Mouse (Mus musculus) embryonic facial prominence, embryonic 12.5 days (tissue): ENCODE data around the gene Gm11146. TPM values are rescaled to one million over a fixed set of nuclear protein-coding genes. Genes with fewer than 3 reads are reported as not detected.
A peak's percentile ranks its signal among the peaks of the same experiment; 100 is the strongest.

Source experiments
- ATAC-seq: fragments of 200-750 bp; cut with Nextera tagmentation; 2 replicates; pipeline ENCODE4 v1.8.0; 2017; ENCODE audit not compliant: insufficient number of reproducible peaks, insufficient read depth, low FRiP score, low TSS enrichment
- H3K27ac ChIP-seq: fragments of 300-500 bp; sonication (generic); 2 replicates; pipeline ENCODE4 v1.5.1; 2016; ENCODE audit warnings: mild to moderate bottlenecking
- H3K27me3 ChIP-seq: fragments of 300-500 bp; sonication (generic); 2 replicates; pipeline ENCODE4 v1.6.1; 2016; ENCODE audit warnings: mild to moderate bottlenecking, moderate library complexity
- H3K36me3 ChIP-seq: fragments of 300-500 bp; sonication (generic); 2 replicates; pipeline ENCODE4 v1.6.1; 2016; ENCODE audit warnings: mild to moderate bottlenecking
- H3K4me1 ChIP-seq: fragments of 300-500 bp; sonication (generic); 2 replicates; pipeline ENCODE4 v1.6.1; 2016
- H3K4me2 ChIP-seq: fragments of 300-500 bp; sonication (generic); replicated peaks from 2 replicates; pipeline ENCODE4 v1.6.1; 2016; ENCODE audit warnings: mild to moderate bottlenecking, moderate library complexity
- H3K4me3 ChIP-seq: fragments of 300-500 bp; sonication (generic); 2 replicates; pipeline ENCODE4 v1.5.1; 2016; ENCODE audit warnings: mild to moderate bottlenecking
- H3K9ac ChIP-seq: fragments of 300-500 bp; sonication (generic); 2 replicates; pipeline ENCODE4 v1.6.1; 2016; ENCODE audit warnings: mild to moderate bottlenecking, moderate library complexity
- H3K9me3 ChIP-seq: fragments of 300-500 bp; sonication (generic); 2 replicates; pipeline ENCODE4 v1.6.1; 2016; ENCODE audit warnings: mild to moderate bottlenecking, moderate library complexity
- WGBS: fragments of 180-500 bp; shearing (Covaris S2); methylation state at CpG from one replicate; pipeline ENCODE4 v1.1.7; 2016; 5-methylcytosine and 5-hydroxymethylcytosine counted together
- polyA plus RNA-seq: library from polyadenylated mRNA; unstranded; fragments of >200 nt; fragmentation: Nextera tagmentation; extraction: Ambion mirVana; gene quantifications from 2 replicates; pipeline ENCODE4 v1.2.1, GENCODE M21; 2016

The Gm11146 gene
- polyA plus RNA-seq, 1 experiment from 2014 or later = not detected

DNA sequence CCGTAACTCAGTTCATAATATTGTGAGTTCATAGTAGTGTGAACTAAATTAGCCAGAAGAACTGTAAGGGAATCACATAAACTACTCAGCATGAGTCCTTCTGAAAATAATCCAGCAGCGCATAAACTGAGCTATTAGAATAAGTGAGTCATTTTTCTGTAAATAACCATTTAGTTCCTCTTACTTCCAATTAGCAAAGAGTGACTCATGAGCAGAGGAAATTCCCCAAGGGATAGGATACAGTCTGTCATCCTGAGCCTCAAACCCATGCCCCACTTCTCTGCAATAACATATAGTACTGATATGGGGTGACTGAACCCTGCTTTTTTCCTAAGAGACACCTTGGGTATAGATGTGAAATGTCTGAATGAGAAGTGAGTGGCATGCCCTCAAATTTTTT lies 687 bp upstream of the Gm11146 start:
- Histone ChIP-seq H3K9ac (no peak overlapping the region), H3K27ac (no peak overlapping the region), H3K4me2 (no peak overlapping the region), H3K4me1 (no peaks in the 10 kb centered on the region), H3K4me3 (no peak overlapping the region), H3K27me3 (no peaks in the 10 kb centered on the region), H3K36me3 (0 out of 2 replicates have a peak, but pooled peaks cover 3% of the 10 kb centered on the region), H3K9me3 (no peaks in the 10 kb centered on the region)
- ATAC-seq = no peak
- 88% methylated on average over 2 of the region's 2 CpGs for WGBS

DNA sequence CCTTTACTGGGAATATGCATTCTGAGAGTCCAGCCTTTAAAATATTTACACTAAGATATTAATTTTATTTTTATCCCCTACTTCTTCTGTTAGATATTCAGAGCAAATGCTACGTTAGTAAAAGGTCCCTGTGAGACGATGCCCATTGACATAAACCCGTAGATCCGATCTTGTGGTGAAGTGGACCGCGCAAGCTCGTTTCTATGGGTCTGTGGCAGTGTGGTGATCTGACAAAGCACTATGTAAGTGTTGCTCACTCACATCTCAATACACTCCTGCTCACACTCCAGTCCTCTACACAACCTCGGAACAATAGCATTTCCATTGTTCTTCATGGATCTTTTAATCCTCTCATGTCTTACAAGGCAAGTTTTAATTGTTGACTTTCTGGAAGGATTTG lies 3.1 kb downstream of the Gm11146 start:
- no peaks in the 10 kb centered on the region for H3K27me3 ChIP-seq
- H3K9ac ChIP-seq = no peak overlapping the region
- H3K4me1 ChIP-seq = peaks cover 4% of the 10 kb centered on the region; the same call in 1 of the 2 replicates
- no peaks in the 10 kb centered on the region for H3K9me3 ChIP-seq
- 91% methylated on average over 8 of the region's 8 CpGs for WGBS
- H3K27ac ChIP-seq = no peak overlapping the region
- 0 out of 2 replicates have a peak, but pooled peaks cover 3% of the 10 kb centered on the region for H3K36me3 ChIP-seq
- H3K4me2 ChIP-seq = no peak overlapping the region
- H3K4me3 ChIP-seq = no peak overlapping the region
- ATAC-seq = no peak

DNA sequence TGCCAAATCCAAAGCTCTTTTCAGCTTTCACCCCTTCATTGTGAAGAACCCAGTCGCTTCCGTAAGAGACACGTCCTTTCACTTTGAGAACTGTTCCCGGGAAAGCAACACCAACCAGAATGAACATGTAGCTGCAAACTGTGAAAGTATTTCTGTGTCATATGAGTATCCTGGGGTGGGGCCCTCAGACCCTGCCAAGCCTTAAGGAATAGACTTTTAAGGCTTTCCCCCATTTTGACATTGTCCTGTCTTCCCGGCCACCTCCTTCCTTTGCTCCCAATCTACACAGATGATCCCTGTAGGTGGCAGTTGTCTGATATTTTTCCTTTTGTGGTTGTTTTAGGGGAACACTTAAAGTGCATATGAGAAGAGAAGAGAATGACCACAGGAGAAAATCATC lies 5.3 kb downstream of the Gm11146 start:
- no peaks in the 10 kb centered on the region for H3K9me3 ChIP-seq
- 0 out of 2 replicates have a peak, but pooled peaks cover 3% of the 10 kb centered on the region for H3K36me3 ChIP-seq
- H3K9ac ChIP-seq = no peak overlapping the region
- no peak overlapping the region for H3K27ac ChIP-seq
- ATAC-seq = no peak
- no peak overlapping the region for H3K4me3 ChIP-seq
- 89% methylated on average over 5 of the region's 5 CpGs for WGBS
- H3K4me2 ChIP-seq = no peak overlapping the region
- peaks cover 14% of the 10 kb centered on the region; the same call in 1 of the 2 replicates for H3K4me1 ChIP-seq
- no peaks in the 10 kb centered on the region for H3K27me3 ChIP-seq

DNA sequence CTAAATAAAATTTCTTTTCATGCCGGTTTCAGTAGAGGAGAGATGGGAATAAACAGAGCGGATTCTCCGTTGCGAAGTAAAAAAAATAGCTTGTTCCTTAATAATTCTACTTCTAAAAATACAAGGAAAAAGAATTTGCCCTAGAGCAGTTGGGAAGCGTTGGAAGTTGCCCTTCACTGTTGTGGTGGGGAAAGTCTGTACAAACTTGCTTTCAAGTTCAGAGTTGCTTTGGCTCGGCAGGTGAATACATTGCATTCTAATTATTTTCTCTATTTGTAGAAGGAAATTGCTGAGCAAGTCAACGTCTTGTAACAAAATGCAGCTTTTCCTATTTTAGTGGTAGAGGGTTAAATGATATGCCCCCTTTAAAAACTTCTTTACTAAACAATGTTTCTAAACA lies 6.2 kb downstream of the Gm11146 start:
- H3K36me3 ChIP-seq = 0 out of 2 replicates have a peak, but pooled peaks cover 3% of the 10 kb centered on the region
- no peak overlapping the region for H3K4me3 ChIP-seq
- no peaks in the 10 kb centered on the region for H3K9me3 ChIP-seq
- peaks cover 14% of the 10 kb centered on the region; the same call in 1 of the 2 replicates for H3K4me1 ChIP-seq
- ATAC-seq = no peak
- H3K27me3 ChIP-seq = no peaks in the 10 kb centered on the region
- H3K4me2 ChIP-seq = no peak overlapping the region
- WGBS = 65% methylated on average over 7 of the region's 7 CpGs
- H3K9ac ChIP-seq = no peak overlapping the region
- H3K27ac ChIP-seq = no peak overlapping the region

DNA sequence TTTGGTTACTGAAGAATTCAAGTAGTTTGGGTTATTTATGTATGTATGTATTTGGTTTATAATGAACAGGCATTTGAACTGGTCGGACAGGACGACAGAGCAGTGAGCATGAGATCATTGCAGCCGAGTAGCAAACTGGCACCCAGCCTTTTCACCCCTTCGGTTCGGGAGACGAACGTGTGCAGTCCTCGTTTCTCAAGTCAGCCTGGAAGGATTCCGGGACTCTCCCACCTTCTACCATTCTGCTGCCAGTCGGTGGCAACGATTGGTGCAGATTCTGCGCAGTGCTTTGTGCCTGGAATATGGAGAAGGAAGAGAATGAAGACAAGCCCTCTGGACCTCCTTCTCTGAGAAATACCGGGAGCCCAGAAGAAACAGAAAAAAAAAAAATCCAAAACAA lies 7.3 kb downstream of the Gm11146 start:
- H3K4me2 ChIP-seq = no peak overlapping the region
- H3K4me3 ChIP-seq = no peak overlapping the region
- WGBS = 81% methylated on average over 13 of the region's 13 CpGs
- H3K9ac ChIP-seq = no peak overlapping the region
- no peaks in the 10 kb centered on the region for H3K9me3 ChIP-seq
- no peak overlapping the region for H3K27ac ChIP-seq
- H3K36me3 ChIP-seq = 0 out of 2 replicates have a peak, but pooled peaks cover 3% of the 10 kb centered on the region
- H3K4me1 ChIP-seq = peaks cover 14% of the 10 kb centered on the region; the same call in 1 of the 2 replicates
- no peaks in the 10 kb centered on the region for H3K27me3 ChIP-seq
- no peak for ATAC-seq

DNA sequence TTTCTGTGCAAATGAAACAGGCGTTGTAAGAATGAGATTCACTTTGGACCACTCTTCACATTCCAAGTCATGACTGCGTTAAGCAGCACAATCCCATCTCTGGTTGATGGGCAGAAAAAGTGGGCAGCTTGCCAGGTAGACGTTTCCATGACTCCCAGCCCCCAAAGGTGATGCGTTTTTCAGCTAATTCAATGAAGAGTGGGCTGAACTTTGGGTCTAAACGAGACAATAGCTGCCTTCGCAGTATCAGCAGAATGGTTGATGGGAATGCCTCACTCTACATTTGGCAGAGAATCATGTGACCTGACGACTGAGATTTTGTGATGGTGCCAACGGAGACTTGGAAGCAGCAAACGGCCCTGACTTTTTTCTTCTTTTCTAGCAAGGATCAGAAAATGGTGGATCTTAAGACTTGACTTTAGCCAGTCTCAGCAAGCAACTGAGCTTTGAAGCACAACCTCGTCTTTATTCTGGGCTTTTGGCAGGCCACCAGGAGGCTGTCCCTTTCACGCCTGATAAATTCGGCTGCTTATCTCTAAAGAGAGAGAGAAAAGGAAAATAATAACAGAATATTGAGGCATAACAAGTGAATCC lies 8.0 kb downstream of the Gm11146 start:
- Histone ChIP-seq H3K9ac (no peak overlapping the region), H3K4me3 (no peak overlapping the region), H3K9me3 (no peaks in the 10 kb centered on the region), H3K4me1 (peaks cover 14% of the 10 kb centered on the region; the same call in 1 of the 2 replicates), H3K27me3 (no peaks in the 10 kb centered on the region), H3K27ac (0 out of 2 replicates have a peak overlapping the region, but pooled peaks have one; percentile 41), H3K36me3 (0 out of 2 replicates have a peak, but pooled peaks cover 2% of the 10 kb centered on the region), H3K4me2 (no peak overlapping the region)
- ATAC-seq = no peak
- WGBS = 54% methylated on average over 12 of the region's 12 CpGs

DNA sequence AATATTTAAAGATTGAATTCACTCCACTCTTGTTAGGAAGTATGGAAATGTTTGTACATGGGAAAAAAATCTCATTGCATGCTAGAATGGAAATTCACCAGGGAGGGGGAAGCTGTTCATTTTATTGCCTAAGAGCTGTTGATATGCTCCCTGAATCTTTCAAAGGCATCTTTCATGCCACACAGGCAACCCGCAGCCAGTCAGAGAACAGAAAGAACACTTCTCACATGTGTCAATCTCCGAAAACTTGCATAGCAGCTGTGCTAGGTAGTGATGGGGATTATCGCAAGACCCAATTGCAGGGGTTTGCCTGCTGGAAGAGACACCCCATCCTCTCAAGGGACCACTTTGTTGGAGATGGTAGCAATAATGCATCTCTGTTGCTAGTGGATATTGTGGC lies 8.9 kb downstream of the Gm11146 start:
- peaks cover 14% of the 10 kb centered on the region; the same call in 1 of the 2 replicates for H3K4me1 ChIP-seq
- no peak for ATAC-seq
- no peak overlapping the region for H3K4me3 ChIP-seq
- no peaks in the 10 kb centered on the region for H3K27me3 ChIP-seq
- no peaks in the 10 kb centered on the region for H3K36me3 ChIP-seq
- WGBS = 61% methylated on average over 3 of the region's 3 CpGs
- H3K4me2 ChIP-seq = no peak overlapping the region
- no peak overlapping the region for H3K27ac ChIP-seq
- H3K9ac ChIP-seq = no peak overlapping the region
- H3K9me3 ChIP-seq = no peaks in the 10 kb centered on the region

DNA sequence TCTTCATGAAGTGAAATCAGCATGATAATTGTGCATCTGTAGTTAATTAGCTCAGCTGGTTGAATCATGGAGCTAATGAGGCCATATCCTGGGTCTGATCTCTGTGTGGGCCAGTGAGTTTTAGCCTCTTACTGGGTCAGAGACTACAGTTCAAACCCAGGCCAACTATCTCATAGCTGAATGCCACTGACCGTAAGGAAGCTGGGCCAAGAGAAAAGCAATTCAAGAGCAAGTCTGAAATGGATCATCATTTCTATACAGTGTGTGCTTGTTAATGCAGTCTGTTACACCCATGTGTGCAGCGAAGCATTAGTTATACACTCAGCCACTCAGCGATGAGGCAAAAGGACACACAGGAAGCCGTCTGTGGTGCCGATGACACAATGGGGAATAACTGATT lies 28.9 kb downstream of the Gm11146 start:
- Histone ChIP-seq H3K9me3 (no peaks in the 10 kb centered on the region), H3K9ac (no peak overlapping the region), H3K27me3 (no peaks in the 10 kb centered on the region), H3K4me3 (no peak overlapping the region), H3K36me3 (no peaks in the 10 kb centered on the region), H3K4me1 (peaks cover 13% of the 10 kb centered on the region), H3K4me2 (no peak overlapping the region), H3K27ac (no peak overlapping the region)
- 0 out of 2 replicates have a peak, but pooled peaks have one; percentile 67 for ATAC-seq
- 71% methylated on average over 5 of the region's 5 CpGs for WGBS

DNA sequence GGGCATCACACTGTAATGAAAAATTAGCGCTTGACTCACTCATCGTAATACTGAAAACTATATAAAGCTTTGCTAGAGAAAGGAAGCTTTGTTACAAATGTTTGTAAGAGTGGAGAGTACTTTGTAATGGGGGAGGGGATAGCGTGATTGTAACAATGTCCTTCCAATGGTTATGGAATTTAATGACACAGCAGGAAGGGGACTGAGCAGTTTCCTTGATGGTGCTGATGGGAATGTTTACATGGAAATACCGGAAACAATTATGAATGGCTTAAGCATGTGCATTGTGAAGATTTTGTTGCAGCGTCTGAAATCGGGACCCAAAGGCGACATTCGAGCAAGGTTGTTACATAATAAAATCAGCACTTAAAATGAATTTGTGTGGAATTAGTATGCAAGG lies 32.4 kb downstream of the Gm11146 start:
- Histone ChIP-seq H3K4me3 (no peak overlapping the region), H3K27me3 (no peaks in the 10 kb centered on the region), H3K36me3 (no peaks in the 10 kb centered on the region), H3K9ac (no peak overlapping the region), H3K4me1 (peaks cover 13% of the 10 kb centered on the region), H3K9me3 (no peaks in the 10 kb centered on the region), H3K27ac (no peak overlapping the region), H3K4me2 (no peak overlapping the region)
- 86% methylated on average over 8 of the region's 8 CpGs for WGBS
- ATAC-seq = no peak

DNA sequence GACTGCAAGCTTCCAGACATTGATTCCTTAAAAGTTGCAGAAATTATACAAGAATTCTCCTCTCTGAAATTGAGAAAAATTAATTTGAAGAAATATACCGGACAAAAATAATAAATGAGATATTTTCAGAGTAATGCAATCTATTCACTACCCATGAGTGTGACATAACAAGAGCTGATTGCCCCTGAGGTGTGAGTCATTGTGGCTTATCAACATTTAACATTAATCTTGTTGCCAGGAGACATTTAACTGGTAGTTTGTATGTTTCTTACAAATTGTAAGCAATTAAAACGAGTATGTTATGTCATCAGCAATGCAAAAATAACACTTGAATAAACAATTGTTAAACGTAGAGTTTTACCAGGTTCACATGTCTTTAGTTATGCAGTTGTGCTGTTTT lies 33.5 kb downstream of the Gm11146 start:
- Histone ChIP-seq H3K4me2 (no peak overlapping the region), H3K4me1 (peaks cover 12% of the 10 kb centered on the region), H3K36me3 (no peaks in the 10 kb centered on the region), H3K9ac (no peak overlapping the region), H3K27ac (no peak overlapping the region), H3K27me3 (no peaks in the 10 kb centered on the region), H3K4me3 (no peak overlapping the region), H3K9me3 (no peaks in the 10 kb centered on the region)
- ATAC-seq = no peak
- WGBS = 71% methylated on average over 3 of the region's 3 CpGs

DNA sequence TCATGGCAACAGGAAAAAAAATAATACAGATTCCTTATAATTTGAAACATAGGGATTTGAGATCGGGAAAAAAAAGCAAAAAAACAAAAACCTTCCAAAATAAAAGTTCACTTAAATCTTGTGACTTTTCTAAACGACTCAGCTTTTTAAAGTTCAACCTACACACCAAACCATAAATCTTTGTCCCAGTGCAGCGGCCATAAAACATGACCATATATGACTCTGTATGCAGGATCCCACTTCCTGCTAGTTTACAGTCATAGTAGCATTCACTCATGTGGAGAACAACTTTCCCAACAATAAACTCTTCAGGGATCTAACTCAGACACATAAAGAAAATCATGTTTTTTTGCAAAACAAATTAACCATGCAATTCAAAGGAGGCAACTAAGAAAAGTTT lies 39.0 kb downstream of the Gm11146 start:
- no peaks in the 10 kb centered on the region for H3K4me1 ChIP-seq
- no peak for ATAC-seq
- H3K27ac ChIP-seq = no peak overlapping the region
- H3K9me3 ChIP-seq = no peaks in the 10 kb centered on the region
- H3K4me3 ChIP-seq = no peak overlapping the region
- H3K4me2 ChIP-seq = no peak overlapping the region
- H3K27me3 ChIP-seq = no peaks in the 10 kb centered on the region
- 90% methylated on average over 3 of the region's 3 CpGs for WGBS
- no peaks in the 10 kb centered on the region for H3K36me3 ChIP-seq
- no peak overlapping the region for H3K9ac ChIP-seq

DNA sequence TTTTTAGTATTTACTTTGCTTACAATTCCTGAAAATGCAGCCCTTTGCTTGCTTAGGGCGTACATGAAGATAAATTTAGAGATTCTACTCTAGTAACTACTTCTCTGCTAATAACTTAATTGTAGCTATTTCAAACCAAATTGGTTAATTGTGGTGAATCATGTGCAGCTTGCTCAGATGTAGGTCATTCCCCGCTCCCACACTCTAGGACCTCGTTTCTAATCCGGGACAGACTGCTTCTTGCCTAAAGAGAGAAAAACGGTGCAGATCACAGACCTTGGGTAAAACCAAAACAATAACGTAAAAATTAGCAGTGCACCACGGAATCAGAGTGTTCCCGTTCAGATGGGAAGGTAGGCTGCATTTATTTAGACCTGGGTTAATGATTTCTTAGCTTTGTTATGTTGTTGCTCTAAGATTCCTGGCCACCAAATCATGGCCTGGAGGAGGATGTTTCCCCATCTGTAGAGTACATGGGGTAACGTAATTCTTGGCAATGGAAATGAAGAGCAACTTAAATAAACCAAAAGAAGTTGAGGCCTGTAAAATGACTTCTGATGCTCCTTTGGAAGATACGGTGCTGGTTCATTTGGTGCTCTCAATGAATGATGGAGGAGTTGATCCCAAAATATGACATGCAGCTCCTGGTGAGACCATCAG lies 45.3 kb downstream of the Gm11146 start:
- 71% methylated on average over 10 of the region's 10 CpGs for WGBS
- Histone ChIP-seq H3K9me3 (no peaks in the 10 kb centered on the region), H3K4me2 (no peak overlapping the region), H3K27me3 (no peaks in the 10 kb centered on the region), H3K9ac (no peak overlapping the region), H3K36me3 (no peaks in the 10 kb centered on the region), H3K27ac (no peak overlapping the region), H3K4me1 (no peaks in the 10 kb centered on the region; the same call in 1 of the 2 replicates), H3K4me3 (no peak overlapping the region)
- no peak for ATAC-seq
